Mouse (Mus musculus): ENCODE measurements around the gene Dab2.

Gene Dab2

GRCm38 (mm10) chr15:6391886-6392285, 92.3 kb downstream of the Dab2 start:
- Histone ChIP-seq H3K27me3 (ENCODE audit: control insufficient read depth, insufficient read depth, low read length, poor library complexity, severe bottlenecking) (no peaks in the 10 kb centered on the region), H3K36me3 (ENCODE audit: control insufficient read depth, insufficient read depth, low read length, poor library complexity, severe bottlenecking) (no peaks in the 10 kb centered on the region)
- DNase-seq (ENCODE audit: low read depth, low spot score), result no peak

- no peaks in the 10 kb centered on the region for H3K36me3 ChIP-seq (ENCODE audit: control insufficient read depth, insufficient read depth, low read length, poor library complexity, severe bottlenecking)
- H3K27me3 ChIP-seq (ENCODE audit: control insufficient read depth, insufficient read depth, low read length, poor library complexity, severe bottlenecking), result no peaks in the 10 kb centered on the region
- DNase-seq (ENCODE audit: low read depth, low spot score), result no peak
Measured at GRCm38 (mm10) chr15:6393624-6394023, 94.0 kb downstream of the Dab2 start.

- no peak for DNase-seq (ENCODE audit: low read depth, low spot score)
- H3K27me3 ChIP-seq (ENCODE audit: control insufficient read depth, insufficient read depth, low read length, poor library complexity, severe bottlenecking), result no peaks in the 10 kb centered on the region
- H3K36me3 ChIP-seq (ENCODE audit: control insufficient read depth, insufficient read depth, low read length, poor library complexity, severe bottlenecking), result no peaks in the 10 kb centered on the region
Measured at GRCm38 (mm10) chr15:6398211-6398610, 98.6 kb downstream of the Dab2 start.

- Histone ChIP-seq H3K27me3 (ENCODE audit: control insufficient read depth, insufficient read depth, low read length, poor library complexity, severe bottlenecking) (no peaks in the 10 kb centered on the region), H3K36me3 (ENCODE audit: control insufficient read depth, insufficient read depth, low read length, poor library complexity, severe bottlenecking) (no peaks in the 10 kb centered on the region)
- no peak for DNase-seq (ENCODE audit: low read depth, low spot score)
Measured at GRCm38 (mm10) chr15:6398881-6399280, 99.3 kb downstream of the Dab2 start.

- H3K36me3 ChIP-seq (ENCODE audit: control insufficient read depth, insufficient read depth, low read length, poor library complexity, severe bottlenecking), result no peaks in the 10 kb centered on the region
- H3K27me3 ChIP-seq (ENCODE audit: control insufficient read depth, insufficient read depth, low read length, poor library complexity, severe bottlenecking), result no peaks in the 10 kb centered on the region
- DNase-seq (ENCODE audit: low read depth, low spot score), result no peak
Measured at GRCm38 (mm10) chr15:6400115-6400514, 100.5 kb downstream of the Dab2 start.

GRCm38 (mm10) chr15:6402433-6402832, 102.8 kb downstream of the Dab2 start:
- H3K27me3 ChIP-seq (ENCODE audit: control insufficient read depth, insufficient read depth, low read length, poor library complexity, severe bottlenecking), result no peaks in the 10 kb centered on the region
- H3K36me3 ChIP-seq (ENCODE audit: control insufficient read depth, insufficient read depth, low read length, poor library complexity, severe bottlenecking), result no peaks in the 10 kb centered on the region
- DNase-seq (ENCODE audit: low read depth, low spot score), result no peak

- no peaks in the 10 kb centered on the region for H3K27me3 ChIP-seq (ENCODE audit: control insufficient read depth, insufficient read depth, low read length, poor library complexity, severe bottlenecking)
- H3K36me3 ChIP-seq (ENCODE audit: control insufficient read depth, insufficient read depth, low read length, poor library complexity, severe bottlenecking), result no peaks in the 10 kb centered on the region
- no peak for DNase-seq (ENCODE audit: low read depth, low spot score)
Measured at GRCm38 (mm10) chr15:6404172-6404571, 104.6 kb downstream of the Dab2 start.

GRCm38 (mm10) chr15:6406771-6407170, 107.2 kb downstream of the Dab2 start:
- Histone ChIP-seq H3K27me3 (ENCODE audit: control insufficient read depth, insufficient read depth, low read length, poor library complexity, severe bottlenecking) (no peaks in the 10 kb centered on the region), H3K36me3 (ENCODE audit: control insufficient read depth, insufficient read depth, low read length, poor library complexity, severe bottlenecking) (no peaks in the 10 kb centered on the region)
- no peak for DNase-seq (ENCODE audit: low read depth, low spot score)

- Histone ChIP-seq H3K27me3 (ENCODE audit: control insufficient read depth, insufficient read depth, low read length, poor library complexity, severe bottlenecking) (no peaks in the 10 kb centered on the region), H3K36me3 (ENCODE audit: control insufficient read depth, insufficient read depth, low read length, poor library complexity, severe bottlenecking) (no peaks in the 10 kb centered on the region)
- DNase-seq (ENCODE audit: low read depth, low spot score), result no peak
Measured at GRCm38 (mm10) chr15:6409031-6409430, 109.4 kb downstream of the Dab2 start.

- Histone ChIP-seq H3K36me3 (ENCODE audit: control insufficient read depth, insufficient read depth, low read length, poor library complexity, severe bottlenecking) (no peaks in the 10 kb centered on the region), H3K27me3 (ENCODE audit: control insufficient read depth, insufficient read depth, low read length, poor library complexity, severe bottlenecking) (no peaks in the 10 kb centered on the region)
- no peak for DNase-seq (ENCODE audit: low read depth, low spot score)
Measured at GRCm38 (mm10) chr15:6410161-6410560, 110.6 kb downstream of the Dab2 start.

- Histone ChIP-seq H3K27me3 (ENCODE audit: control insufficient read depth, insufficient read depth, low read length, poor library complexity, severe bottlenecking) (no peaks in the 10 kb centered on the region), H3K36me3 (ENCODE audit: control insufficient read depth, insufficient read depth, low read length, poor library complexity, severe bottlenecking) (no peaks in the 10 kb centered on the region)
- DNase-seq (ENCODE audit: low read depth, low spot score), result no peak
Measured at GRCm38 (mm10) chr15:6411334-6411733, 111.7 kb downstream of the Dab2 start.

GRCm38 (mm10) chr15:6415317-6415716, 115.7 kb downstream of the Dab2 start:
- no peaks in the 10 kb centered on the region for H3K27me3 ChIP-seq (ENCODE audit: control insufficient read depth, insufficient read depth, low read length, poor library complexity, severe bottlenecking)
- no peak for DNase-seq (ENCODE audit: low read depth, low spot score)
- no peaks in the 10 kb centered on the region for H3K36me3 ChIP-seq (ENCODE audit: control insufficient read depth, insufficient read depth, low read length, poor library complexity, severe bottlenecking)

GRCm38 (mm10) chr15:6431777-6432176, 132.2 kb downstream of the Dab2 start:
- no peaks in the 10 kb centered on the region for H3K36me3 ChIP-seq (ENCODE audit: control insufficient read depth, insufficient read depth, low read length, poor library complexity, severe bottlenecking)
- DNase-seq (ENCODE audit: low read depth, low spot score), result no peak
- no peaks in the 10 kb centered on the region for H3K27me3 ChIP-seq (ENCODE audit: control insufficient read depth, insufficient read depth, low read length, poor library complexity, severe bottlenecking)

GRCm38 (mm10) chr15:6432411-6432810, 132.8 kb downstream of the Dab2 start:
- DNase-seq (ENCODE audit: low read depth, low spot score), result no peak
- Histone ChIP-seq H3K27me3 (ENCODE audit: control insufficient read depth, insufficient read depth, low read length, poor library complexity, severe bottlenecking) (no peaks in the 10 kb centered on the region), H3K36me3 (ENCODE audit: control insufficient read depth, insufficient read depth, low read length, poor library complexity, severe bottlenecking) (no peaks in the 10 kb centered on the region)

GRCm38 (mm10) chr15:6435281-6435680, 135.7 kb downstream of the Dab2 start:
- H3K36me3 ChIP-seq (ENCODE audit: control insufficient read depth, insufficient read depth, low read length, poor library complexity, severe bottlenecking), result no peaks in the 10 kb centered on the region
- DNase-seq (ENCODE audit: low read depth, low spot score), result no peak
- H3K27me3 ChIP-seq (ENCODE audit: control insufficient read depth, insufficient read depth, low read length, poor library complexity, severe bottlenecking), result no peaks in the 10 kb centered on the region

- Histone ChIP-seq H3K36me3 (ENCODE audit: control insufficient read depth, insufficient read depth, low read length, poor library complexity, severe bottlenecking) (no peaks in the 10 kb centered on the region), H3K27me3 (ENCODE audit: control insufficient read depth, insufficient read depth, low read length, poor library complexity, severe bottlenecking) (no peaks in the 10 kb centered on the region)
- peak; percentile 36 for DNase-seq (ENCODE audit: low read depth, low spot score)
Measured at GRCm38 (mm10) chr15:6435773-6436172, 136.2 kb downstream of the Dab2 start.

All from splenic B cell, adult 2 months (primary cell).